Mouse (Mus musculus) testis, adult 2 months (tissue): ENCODE data around the gene Myl3.

Experiments
- CTCF ChIP-seq: fragments of 200-500 bp; IDR thresholded peaks from 2 replicates; pipeline ENCODE4 v1.5.1; 2012; ENCODE audit warnings: low read depth, mild to moderate bottlenecking, inconsistent platforms, low read length, moderate library complexity; ENCODE audit not compliant: control insufficient read depth, insufficient read depth, insufficient replicate concordance
- POLR2A ChIP-seq: fragments of 200-500 bp; IDR thresholded peaks from 2 replicates; pipeline ENCODE4 v1.6.1; 2012; ENCODE audit warnings: low read depth, mild to moderate bottlenecking, inconsistent platforms, low read length, moderate library complexity; ENCODE audit not compliant: control insufficient read depth

DNA sequence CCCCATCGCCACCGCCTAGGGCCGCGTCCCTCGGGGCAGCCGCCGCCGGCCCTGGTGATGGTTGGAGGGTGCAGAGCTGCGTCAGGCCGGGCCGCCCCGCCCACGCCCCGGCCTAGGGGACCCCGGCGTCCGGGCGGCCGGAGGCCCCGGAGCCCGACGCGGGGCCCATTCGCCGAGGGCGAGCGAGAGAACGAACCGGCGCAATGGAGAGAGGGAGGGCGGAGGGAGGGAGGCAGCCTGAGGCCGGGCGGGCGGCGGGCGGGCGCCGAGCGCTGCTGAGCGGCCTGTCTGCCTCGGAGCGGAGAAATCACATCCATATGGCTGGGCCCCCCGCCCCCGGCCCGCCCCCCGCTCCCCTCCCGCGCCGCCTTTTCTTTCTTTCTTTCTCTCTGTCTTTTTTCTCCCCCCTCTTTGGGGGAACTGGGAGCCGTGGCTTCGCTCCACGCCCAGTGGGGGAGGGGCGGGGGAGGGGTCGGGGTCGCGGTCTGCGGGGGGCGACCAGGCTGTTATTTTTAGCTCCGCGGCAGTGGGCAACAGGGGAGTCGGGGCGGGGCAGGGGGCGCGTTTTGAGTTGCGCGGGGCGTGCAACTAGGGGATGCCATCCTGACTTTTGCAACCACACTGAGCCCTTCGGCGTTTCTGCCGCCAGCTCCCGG lies 762 bp downstream of the Myl3 start:
- TF ChIP-seq CTCF (no peak), POLR2A (no peak)
